Mouse (Mus musculus): ENCODE results near the gene Mcidas. TPM values are rescaled to one million over a fixed set of nuclear protein-coding genes. Genes with fewer than 3 reads are reported as not detected.

Gene Mcidas
- total RNA-seq, 1 experiment from 2014 or later, result not detected

- ATAC-seq (replicated peaks; ENCODE audit: insufficient number of reproducible peaks, low FRiP score, low TSS enrichment, poor library complexity, severe bottlenecking), result no peak
Measured at GRCm38 (mm10) chr13:113047647-113048046, 54.0 kb downstream of the Mcidas start.

Other genes starting within 250 kb of the Mcidas start
- 1.6 to 1.8 TPM in 2 of 3 replicates, not detected in the other for gene Plpp1, start 193.1 kb upstream of the Mcidas start, total RNA-seq (2017)
- 61.4 to 92.9 TPM (median 83.6 TPM) in 3 replicates for gene Mtrex, start 66.4 kb upstream of the Mcidas start, total RNA-seq (2017)
- gene Dhx29, start 66.4 kb upstream of the Mcidas start, total RNA-seq (2017), result 20.5 to 31.6 TPM (median 22.8 TPM) in 3 replicates
- gene Ccno, start 6.0 kb upstream of the Mcidas start, total RNA-seq (2017), result 0.48 to 1.8 TPM (median 0.49 TPM) in 3 replicates
- gene Cdc20b, start 41.3 kb downstream of the Mcidas start, total RNA-seq (2017), result 1.0 to 11.5 TPM (median 6.1 TPM) in 3 replicates
- gene Gpx8, start 52.6 kb downstream of the Mcidas start, total RNA-seq (2017), result 8.4 to 18.8 TPM (median 16.9 TPM) in 3 replicates
- 4,041 to 9,842 TPM (median 4,610 TPM) in 3 replicates for gene Gzma, start 107.1 kb downstream of the Mcidas start, total RNA-seq (2017)
- gene Esm1, start 215.8 kb downstream of the Mcidas start, total RNA-seq (2017), result 0.32 to 0.39 TPM in 2 of 3 replicates, not detected in the other
- gene Gzmk, start 232.1 kb downstream of the Mcidas start, total RNA-seq (2017), result 1.8 TPM in 1 of 3 replicates, not detected in the others